Mouse (Mus musculus): Measurements from ENCODE around the gene Atg9b.

Gene Atg9b

GRCm38 (mm10) chr5:24337821-24338220 lies 54.1 kb downstream of the Atg9b start:
- DNase-seq (ENCODE audit: low read depth, low spot score): no peak
- no peaks in the 10 kb centered on the region for H3K36me3 ChIP-seq (ENCODE audit: control insufficient read depth, insufficient read depth, low read length, poor library complexity, severe bottlenecking)
- no peaks in the 10 kb centered on the region for H3K27me3 ChIP-seq (ENCODE audit: control insufficient read depth, insufficient read depth, low read length, poor library complexity, severe bottlenecking)

GRCm38 (mm10) chr5:24337366-24337765 lies 54.6 kb downstream of the Atg9b start:
- no peaks in the 10 kb centered on the region for H3K36me3 ChIP-seq (ENCODE audit: control insufficient read depth, insufficient read depth, low read length, poor library complexity, severe bottlenecking)
- DNase-seq (ENCODE audit: low read depth, low spot score): no peak

DNA sequence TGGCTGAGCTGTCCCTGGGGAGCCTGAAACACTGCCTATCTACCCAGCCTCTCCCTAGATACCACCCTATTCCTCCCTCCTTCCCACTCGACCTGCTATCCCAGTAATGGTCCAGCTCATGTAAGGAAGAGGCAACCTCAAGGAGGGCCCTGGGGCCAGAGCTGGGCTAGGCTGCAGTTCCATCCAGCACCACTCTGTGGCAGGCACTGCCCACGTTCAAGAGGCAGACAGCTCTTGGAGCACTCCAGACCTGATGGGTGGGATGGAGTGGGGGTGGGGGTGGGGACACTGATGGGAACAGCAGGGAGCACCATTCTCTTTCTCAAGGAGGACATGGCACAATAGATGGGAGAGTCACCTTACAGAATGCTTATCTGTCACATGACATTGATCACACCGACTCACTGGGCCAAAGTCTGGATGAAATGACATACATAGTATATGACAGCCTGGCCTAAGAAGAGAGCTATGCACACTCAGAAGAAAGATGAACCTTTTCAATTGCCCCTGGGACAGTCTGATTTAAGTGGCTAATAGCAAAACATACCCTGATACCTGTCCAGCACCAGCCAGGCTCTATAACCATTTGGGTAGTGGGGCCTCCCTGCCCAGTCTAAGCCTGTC lies 55.9 kb downstream of the Atg9b start:
- DNase-seq (ENCODE audit: low read depth, low spot score): no peak
- no peaks in the 10 kb centered on the region for H3K27me3 ChIP-seq (ENCODE audit: control insufficient read depth, insufficient read depth, low read length, poor library complexity, severe bottlenecking)
- H3K36me3 ChIP-seq (ENCODE audit: control insufficient read depth, insufficient read depth, low read length, poor library complexity, severe bottlenecking): no peaks in the 10 kb centered on the region

More at GRCm38 (mm10) chr5:24337366-24337765, 54.6 kb downstream of the Atg9b start:
- no peaks in the 10 kb centered on the region for H3K27me3 ChIP-seq (ENCODE audit: control insufficient read depth, insufficient read depth, low read length, poor library complexity, severe bottlenecking)

GRCm38 (mm10) chr5:24334749-24335148 lies 57.2 kb downstream of the Atg9b start:
- Histone ChIP-seq H3K36me3 (ENCODE audit: control insufficient read depth, insufficient read depth, low read length, poor library complexity, severe bottlenecking) (no peaks in the 10 kb centered on the region), H3K27me3 (ENCODE audit: control insufficient read depth, insufficient read depth, low read length, poor library complexity, severe bottlenecking) (no peaks in the 10 kb centered on the region)
- DNase-seq (ENCODE audit: low read depth, low spot score): no peak

Measured in splenic B cell, adult 2 months (primary cell).